Mouse (Mus musculus): ENCODE measurements around the gene Nrxn3. TPM values are rescaled to one million over a fixed set of nuclear protein-coding genes. Genes with fewer than 3 reads are reported as not detected.
A peak's percentile ranks its signal among the peaks of the same experiment; 100 is the strongest.

Gene Nrxn3
- total RNA-seq, 2 experiments from 2014 or later, result 183 to 208 TPM

- TF ChIP-seq CTCF (conservative IDR thresholded peaks at IDR 0.05), result no peak
- no peak for DNase-seq (ENCODE audit: low spot score in 2 of 2)
- Histone ChIP-seq H3K4me3 (no peak overlapping the region), H3K27ac (no peak overlapping the region)
Measured at GRCm38 (mm10) chr12:88820131-88820530, 97.5 kb downstream of the Nrxn3 start.

- Histone ChIP-seq H3K4me3 (no peak overlapping the region), H3K27ac (no peak overlapping the region)
- DNase-seq (ENCODE audit: low spot score in 2 of 2), result no peak
- TF ChIP-seq CTCF (conservative IDR thresholded peaks at IDR 0.05), result no peak
Measured at GRCm38 (mm10) chr12:88830851-88831250, 108.2 kb downstream of the Nrxn3 start.

- Histone ChIP-seq H3K27ac (no peak overlapping the region), H3K4me3 (no peak overlapping the region)
- no peak for TF ChIP-seq CTCF (conservative IDR thresholded peaks at IDR 0.05)
- DNase-seq (ENCODE audit: low spot score in 2 of 2), result no peak
Measured at GRCm38 (mm10) chr12:88835821-88836220, 113.1 kb downstream of the Nrxn3 start.

GRCm38 (mm10) chr12:88839724-88840123, 117.0 kb downstream of the Nrxn3 start:
- DNase-seq (ENCODE audit: low spot score in 2 of 2), result no peak
- Histone ChIP-seq H3K27ac (no peak overlapping the region), H3K4me3 (no peak overlapping the region)
- no peak for TF ChIP-seq CTCF (conservative IDR thresholded peaks at IDR 0.05)

GRCm38 (mm10) chr12:88841350-88841749, 118.7 kb downstream of the Nrxn3 start:
- no peak for TF ChIP-seq CTCF (conservative IDR thresholded peaks at IDR 0.05)
- no peak for DNase-seq (ENCODE audit: low spot score in 2 of 2)
- H3K27ac ChIP-seq, result no peak overlapping the region
- no peak overlapping the region for H3K4me3 ChIP-seq

- peak overlapping the region; percentile 39; the same call in 1 of the 2 replicates for H3K27ac ChIP-seq
- no peak overlapping the region for H3K4me3 ChIP-seq
- no peak for TF ChIP-seq CTCF (conservative IDR thresholded peaks at IDR 0.05)
- no peak for DNase-seq (ENCODE audit: low spot score in 2 of 2)
Measured at GRCm38 (mm10) chr12:88850400-88851179, 127.9 kb downstream of the Nrxn3 start.

GRCm38 (mm10) chr12:88854039-88854438, 131.4 kb downstream of the Nrxn3 start:
- H3K27ac ChIP-seq, result no peak overlapping the region
- TF ChIP-seq CTCF (conservative IDR thresholded peaks at IDR 0.05), result no peak
- no peak overlapping the region for H3K4me3 ChIP-seq
- DNase-seq (ENCODE audit: low spot score in 2 of 2), result no peak

DNA sequence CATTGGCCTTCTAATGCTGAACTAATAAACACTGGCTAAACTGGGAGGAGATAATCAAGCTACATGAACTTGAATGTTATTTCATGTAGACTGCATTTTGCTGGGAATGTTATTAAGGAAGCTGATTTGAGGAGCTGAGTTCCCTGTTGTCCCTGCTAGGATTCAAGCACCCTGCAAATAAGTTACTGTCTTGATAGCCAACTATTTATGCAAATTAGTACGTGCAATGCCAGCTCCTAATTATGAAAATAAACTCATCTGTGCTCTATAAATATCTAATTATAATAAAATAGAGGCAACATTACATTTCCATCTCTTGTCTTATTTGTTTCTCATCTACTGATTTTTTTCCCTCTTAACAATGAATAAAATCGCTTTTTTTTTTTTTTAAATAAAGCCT, 135.0 kb downstream of the Nrxn3 start:
- DNase-seq (ENCODE audit: low spot score in 2 of 2), result no peak
- no peak overlapping the region for H3K4me3 ChIP-seq
- H3K27ac ChIP-seq, result no peak overlapping the region; the same call in 1 of the 2 replicates
- TF ChIP-seq CTCF (conservative IDR thresholded peaks at IDR 0.05), result no peak

GRCm38 (mm10) chr12:88859456-88860345, 137.0 kb downstream of the Nrxn3 start:
- no peak for DNase-seq (ENCODE audit: low spot score in 2 of 2)
- H3K4me3 ChIP-seq, result no peak overlapping the region
- peak overlapping the region; percentile 29; the same call in 1 of the 2 replicates for H3K27ac ChIP-seq
- no peak for TF ChIP-seq CTCF (conservative IDR thresholded peaks at IDR 0.05)

DNA sequence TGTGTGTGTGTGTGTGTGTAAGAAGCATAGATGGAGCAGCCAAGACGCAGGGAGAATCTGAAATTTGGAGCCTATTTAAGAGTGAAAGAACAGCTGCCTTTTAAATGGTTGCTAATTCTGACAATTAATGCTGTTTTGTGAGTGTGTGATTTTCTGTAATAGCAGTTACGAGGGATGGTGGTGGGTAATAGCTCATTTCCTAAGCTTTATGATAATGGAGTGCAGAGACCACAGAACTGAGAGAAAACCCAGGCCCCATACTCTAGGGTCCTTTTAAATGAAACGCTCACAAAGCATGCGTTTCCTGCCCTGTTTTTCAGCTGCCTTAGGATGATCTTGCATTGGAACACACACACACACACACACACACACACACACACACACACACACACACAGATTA, 137.7 kb downstream of the Nrxn3 start:
- H3K27ac ChIP-seq, result no peak overlapping the region
- TF ChIP-seq CTCF (conservative IDR thresholded peaks at IDR 0.05), result no peak
- no peak overlapping the region for H3K4me3 ChIP-seq
- DNase-seq (ENCODE audit: low spot score in 2 of 2), result no peak

- DNase-seq (ENCODE audit: low spot score in 2 of 2), result no peak
- TF ChIP-seq CTCF (conservative IDR thresholded peaks at IDR 0.05), result no peak
- H3K27ac ChIP-seq, result no peak overlapping the region
Measured at GRCm38 (mm10) chr12:88863069-88863468, 140.4 kb downstream of the Nrxn3 start.

GRCm38 (mm10) chr12:88868288-88868687, 145.6 kb downstream of the Nrxn3 start:
- DNase-seq (ENCODE audit: low spot score in 2 of 2), result no peak
- no peak overlapping the region for H3K4me3 ChIP-seq
- TF ChIP-seq CTCF (conservative IDR thresholded peaks at IDR 0.05), result no peak
- H3K27ac ChIP-seq, result no peak overlapping the region

More at GRCm38 (mm10) chr12:88863069-88863468, 140.4 kb downstream of the Nrxn3 start:
- H3K4me3 ChIP-seq, result no peak overlapping the region

GRCm38 (mm10) chr12:88897331-88897730, 174.7 kb downstream of the Nrxn3 start:
- DNase-seq (ENCODE audit: low spot score in 2 of 2), result no peak
- H3K27ac ChIP-seq, result no peak overlapping the region
- no peak overlapping the region for H3K4me3 ChIP-seq
- no peak for TF ChIP-seq CTCF (conservative IDR thresholded peaks at IDR 0.05)

All from layer of hippocampus, adult 2 months (tissue).